Mouse (Mus musculus): ENCODE results near the gene Ly6g5c.

Ly6g5c gene

DNA sequence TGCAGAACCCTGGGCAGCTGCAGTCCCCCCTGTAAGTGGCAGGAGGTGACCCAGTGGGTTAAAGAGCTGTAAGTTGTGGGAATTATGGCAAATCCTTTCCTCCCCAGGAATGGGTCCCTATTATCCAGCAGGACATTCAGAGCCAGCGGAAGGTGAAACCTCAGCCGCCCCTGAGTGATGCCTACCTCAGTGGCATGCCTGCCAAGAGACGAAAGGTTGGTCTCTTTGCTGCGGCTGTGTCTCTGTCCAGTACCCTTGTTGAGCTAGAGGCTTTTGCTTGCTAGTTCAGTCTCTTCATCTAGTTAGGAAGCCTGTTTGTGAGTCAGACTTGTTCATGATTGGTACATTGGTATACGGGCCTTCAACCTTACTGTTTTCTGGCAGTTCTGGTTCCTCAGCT lies 38.1 kb downstream of the Ly6g5c start:
- DNase-seq (ENCODE audit: low spot score), result no peak

DNA sequence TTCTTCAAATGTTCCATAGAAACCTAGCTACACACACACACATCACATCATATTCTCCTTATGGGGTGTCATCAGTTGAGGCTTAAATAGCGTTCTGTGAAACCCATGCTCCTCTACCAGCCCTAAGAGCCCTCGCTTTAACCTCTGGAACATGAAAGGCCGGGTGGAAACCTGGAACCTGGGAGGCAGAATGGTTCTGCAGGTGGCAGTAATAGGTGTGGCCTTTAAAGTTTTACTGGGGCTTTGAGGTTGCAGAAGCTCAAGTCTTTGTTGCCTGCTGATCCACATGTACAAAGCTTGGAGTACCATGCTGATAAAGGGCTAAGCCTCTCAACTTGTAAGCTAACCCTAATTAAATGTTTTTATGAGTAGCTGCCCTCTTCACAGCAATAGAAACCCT lies 39.3 kb downstream of the Ly6g5c start:
- no peak for DNase-seq (ENCODE audit: low spot score)

DNA sequence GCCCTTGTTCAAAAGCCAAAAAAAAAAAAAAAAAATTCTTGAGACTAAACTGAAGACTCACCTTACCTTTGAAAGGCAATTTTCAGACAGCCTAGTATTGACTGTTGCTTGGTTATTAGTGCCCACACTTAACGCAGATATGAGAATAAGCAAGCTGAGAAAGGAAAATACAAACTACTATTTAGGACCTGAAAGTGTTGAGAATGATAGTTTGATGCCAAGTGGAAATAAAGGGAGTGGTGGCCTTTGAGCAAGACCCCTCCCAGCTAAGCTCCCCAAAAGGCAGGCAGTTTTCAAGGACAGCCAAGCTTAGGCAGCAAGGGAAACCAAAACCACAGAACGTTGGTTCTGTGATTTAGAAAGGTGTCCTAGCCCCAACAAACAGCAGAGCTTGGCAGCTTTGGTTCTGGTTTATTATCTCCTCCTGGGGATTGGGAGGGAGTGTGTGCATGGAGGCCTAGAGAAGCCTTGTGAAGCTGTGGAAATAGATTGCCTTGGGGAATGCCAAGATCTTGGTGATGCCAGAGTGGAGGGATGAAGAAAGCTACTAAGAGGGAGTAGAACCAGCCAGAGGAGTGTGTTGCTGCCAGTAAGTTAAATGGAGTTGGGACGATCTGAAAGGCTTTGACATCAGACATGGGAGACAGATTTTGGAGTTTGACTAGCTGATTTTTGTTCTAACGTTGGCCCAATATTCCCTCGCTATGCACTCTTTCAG lies 40.0 kb downstream of the Ly6g5c start:
- no peak for DNase-seq (ENCODE audit: low spot score)

DNA sequence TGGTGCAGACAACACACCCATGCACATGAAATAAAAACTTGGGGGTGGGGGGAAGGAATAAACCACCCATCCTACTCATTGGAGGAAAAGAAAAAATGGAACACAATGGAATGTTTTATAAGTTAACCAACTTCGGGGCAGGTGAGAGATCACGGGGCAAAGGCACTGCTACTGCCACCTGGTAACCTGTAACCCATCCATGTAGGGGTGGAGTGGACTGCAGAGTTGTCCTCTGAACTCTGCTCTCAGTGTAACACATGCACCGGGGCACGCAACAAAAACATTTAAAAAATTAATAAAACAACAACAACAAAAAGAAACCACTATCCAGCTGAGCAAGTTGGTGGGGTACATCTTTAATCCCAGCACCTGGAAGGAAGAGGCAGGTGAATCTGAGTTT lies 44.0 kb downstream of the Ly6g5c start:
- DNase-seq (ENCODE audit: low spot score), result no peak

DNA sequence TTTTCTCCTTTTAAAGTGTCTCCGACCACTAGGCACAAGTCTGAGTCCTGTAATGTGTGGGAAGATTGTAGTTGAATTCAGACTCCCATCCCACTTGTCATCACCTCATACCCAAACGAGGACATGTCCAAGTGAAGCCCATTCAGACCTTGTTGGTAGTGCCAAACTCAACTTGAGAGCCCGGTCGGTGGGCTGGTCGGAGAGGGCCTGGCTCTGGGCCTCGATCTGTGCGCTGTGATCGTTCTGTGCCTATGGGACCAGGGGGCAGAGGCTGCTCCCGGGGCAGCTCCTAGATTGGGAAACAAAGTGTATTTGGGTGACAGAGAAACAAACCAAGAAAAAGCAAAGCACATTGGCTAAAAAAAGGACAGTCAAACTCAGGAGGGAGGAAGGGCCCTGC lies 45.0 kb downstream of the Ly6g5c start:
- no peak for DNase-seq (ENCODE audit: low spot score)

DNA sequence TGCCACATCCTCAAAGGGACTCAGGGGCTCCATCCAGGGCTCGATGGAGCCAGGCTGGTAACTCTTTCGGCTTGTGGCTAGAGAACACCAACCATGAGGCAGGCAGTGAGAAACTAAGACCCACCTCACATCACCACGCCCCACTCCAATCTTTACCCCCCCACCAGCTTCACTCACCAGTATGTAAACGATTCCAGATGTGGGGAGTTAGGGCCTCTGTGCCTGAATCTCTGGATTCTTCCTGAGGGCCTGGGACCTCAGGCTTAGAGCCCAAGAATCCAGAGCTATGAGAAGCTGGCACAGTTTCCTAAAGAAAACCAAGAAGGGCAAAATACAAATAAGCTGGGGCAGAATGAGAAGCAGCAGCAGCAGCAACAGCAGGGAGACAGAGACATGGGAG lies 45.9 kb downstream of the Ly6g5c start:
- no peak for DNase-seq (ENCODE audit: low spot score)

DNA sequence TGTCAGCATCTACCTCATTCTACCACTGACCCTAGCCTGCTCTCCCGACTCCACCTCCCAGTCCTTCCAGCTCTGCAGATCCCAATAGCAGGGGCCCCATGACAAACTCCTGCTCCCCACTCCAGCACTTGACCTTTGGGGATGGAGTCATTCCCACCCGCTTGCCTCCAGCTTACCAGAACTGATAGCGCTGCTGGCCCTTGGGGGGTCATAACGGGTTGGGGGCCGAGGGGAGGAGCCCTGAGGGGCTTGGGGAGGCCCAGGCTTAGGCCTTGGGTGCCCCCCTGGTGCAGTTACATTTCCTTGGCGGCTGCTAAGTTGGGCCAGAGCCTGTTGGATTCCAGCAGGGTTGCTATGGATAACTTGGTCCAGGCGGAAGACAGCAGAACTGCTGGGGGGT lies 46.5 kb downstream of the Ly6g5c start:
- no peak for DNase-seq (ENCODE audit: low spot score)

DNA sequence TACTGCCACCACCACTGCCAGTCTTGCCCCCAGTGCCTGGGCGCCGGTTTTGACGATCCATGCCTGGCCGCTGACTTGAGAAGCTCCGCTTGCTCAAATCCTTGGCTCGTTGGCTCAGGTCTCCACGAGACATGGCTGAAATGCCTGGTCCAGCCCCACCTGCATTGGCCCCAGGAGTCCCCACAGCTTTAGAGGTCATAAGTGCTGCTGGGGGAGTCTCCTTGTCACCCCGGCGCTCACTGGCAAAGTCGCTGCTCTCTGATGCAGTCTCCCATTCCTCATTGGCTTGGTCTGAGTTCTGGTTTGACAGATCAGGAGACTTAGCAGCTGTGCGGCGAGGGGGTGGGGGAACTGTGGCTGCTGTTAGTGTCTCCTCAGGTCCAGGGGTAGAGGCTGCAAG lies 47.4 kb downstream of the Ly6g5c start:
- DNase-seq (ENCODE audit: low spot score), result no peak

DNA sequence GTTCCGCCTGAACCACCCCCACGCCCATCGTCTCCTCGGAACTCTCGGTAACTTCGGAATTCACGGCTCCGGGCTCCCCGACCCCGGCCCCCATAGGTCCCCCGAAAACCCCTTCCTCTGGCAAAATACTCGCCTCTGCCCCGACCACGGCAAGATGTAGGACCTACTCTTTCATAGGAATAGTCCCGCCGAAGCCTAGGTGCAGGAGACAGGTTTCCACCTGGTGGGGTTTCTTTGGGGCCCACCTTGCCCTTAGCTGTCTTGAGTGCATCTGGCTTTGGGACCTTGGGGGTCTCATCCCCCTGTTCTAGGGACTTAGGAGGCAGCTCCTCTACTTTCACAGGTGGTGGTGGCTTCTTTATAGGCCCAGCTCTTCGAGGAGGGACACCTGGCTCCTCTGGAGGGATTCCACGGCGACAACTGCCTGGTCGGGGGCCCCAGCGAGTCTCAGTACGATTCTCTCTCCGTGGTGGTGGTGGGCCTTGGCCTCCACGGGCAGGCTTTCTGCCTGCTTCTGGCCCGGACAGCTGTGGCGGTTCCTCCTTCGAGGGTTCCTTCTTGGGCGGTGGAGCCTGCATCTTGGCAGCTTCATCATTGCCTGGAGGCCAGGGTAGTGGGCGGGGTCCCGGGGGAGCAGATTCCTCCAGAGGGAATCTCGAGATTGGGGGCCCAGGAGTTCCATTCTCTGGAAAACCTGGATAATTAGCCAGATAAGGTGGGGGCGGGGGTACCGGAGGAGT lies 48.6 kb downstream of the Ly6g5c start:
- no peak for DNase-seq (ENCODE audit: low spot score)

DNA sequence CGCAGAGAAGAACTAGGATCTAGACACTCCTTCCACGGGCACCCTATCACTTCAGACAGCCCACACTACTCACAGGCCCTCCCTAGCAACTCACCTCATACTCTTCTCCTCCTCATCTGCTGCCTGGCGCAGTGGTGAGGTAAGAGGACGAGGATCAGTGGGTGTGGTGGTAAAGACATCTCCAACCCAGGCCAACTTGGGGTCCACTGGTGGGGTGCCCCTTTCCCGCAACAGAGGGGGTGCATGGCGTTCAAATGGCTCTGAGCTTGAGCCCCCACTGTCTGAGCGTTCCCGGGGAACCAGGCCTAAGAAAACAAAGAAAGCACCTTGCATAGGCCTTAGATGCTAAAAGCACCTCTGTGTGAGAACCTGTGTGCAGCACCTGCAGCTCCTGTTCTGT lies 49.2 kb downstream of the Ly6g5c start:
- no peak for DNase-seq (ENCODE audit: low spot score)

DNA sequence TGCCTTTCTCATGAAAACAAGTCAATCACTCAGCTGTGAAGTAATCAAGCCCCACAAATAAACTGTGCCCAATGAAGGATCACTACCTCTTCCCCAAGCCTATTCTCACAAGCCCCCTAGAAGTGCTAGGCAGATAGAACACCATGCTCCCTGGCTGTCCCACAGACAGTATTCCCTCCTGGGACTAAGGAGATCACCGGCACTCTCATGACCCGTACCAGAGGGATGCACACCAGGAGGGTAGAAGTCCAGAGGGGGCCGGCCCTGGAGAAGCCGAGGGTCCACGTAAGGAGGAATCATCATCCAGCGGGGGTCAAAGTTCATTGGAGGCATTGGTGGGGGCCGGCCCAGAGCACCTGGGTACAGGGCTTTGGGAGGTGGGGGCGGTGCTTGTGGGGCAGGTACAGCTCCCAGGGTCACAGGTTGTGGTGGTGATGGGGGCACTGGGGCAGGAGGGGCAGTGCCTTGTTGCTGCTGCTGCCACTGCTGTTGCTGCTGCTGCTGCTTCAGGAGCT lies 49.6 kb downstream of the Ly6g5c start:
- no peak for DNase-seq (ENCODE audit: low spot score)

DNA sequence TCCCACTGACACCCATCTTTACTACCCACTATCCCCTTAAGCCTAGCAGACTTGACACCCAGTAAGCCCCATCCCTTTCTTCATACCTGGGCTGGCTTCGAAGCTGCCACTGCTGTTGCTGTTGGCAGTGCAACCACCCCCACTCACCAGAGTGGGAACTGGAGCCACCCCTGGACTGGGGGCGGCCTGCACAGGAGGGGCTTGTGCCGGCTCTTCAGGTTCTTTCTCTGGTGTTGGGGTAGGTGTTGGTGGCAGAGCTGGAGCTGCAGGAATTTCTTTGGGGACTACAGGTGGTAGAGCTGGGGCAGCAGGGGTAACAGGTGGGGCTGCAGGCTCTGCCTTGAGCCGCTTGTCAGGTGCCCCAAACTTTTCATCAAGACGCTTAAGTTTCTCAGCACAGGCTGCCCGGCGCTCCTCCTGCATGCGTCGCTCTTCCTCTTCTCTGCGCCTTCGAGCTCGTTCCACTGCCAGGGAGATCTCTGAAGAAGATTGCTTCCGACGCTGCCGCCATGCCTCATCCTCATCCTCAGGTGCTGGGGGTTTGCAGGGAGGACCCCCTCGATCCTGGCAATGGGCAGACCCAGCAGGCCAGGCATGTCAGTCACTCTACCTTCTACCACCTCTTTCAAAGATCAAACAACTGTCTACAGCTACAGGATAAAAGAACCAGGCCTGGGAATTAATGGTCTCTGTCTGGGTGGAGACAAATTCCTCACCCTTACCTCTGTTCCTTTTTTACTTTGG lies 50.9 kb downstream of the Ly6g5c start:
- DNase-seq (ENCODE audit: low spot score), result no peak

DNA sequence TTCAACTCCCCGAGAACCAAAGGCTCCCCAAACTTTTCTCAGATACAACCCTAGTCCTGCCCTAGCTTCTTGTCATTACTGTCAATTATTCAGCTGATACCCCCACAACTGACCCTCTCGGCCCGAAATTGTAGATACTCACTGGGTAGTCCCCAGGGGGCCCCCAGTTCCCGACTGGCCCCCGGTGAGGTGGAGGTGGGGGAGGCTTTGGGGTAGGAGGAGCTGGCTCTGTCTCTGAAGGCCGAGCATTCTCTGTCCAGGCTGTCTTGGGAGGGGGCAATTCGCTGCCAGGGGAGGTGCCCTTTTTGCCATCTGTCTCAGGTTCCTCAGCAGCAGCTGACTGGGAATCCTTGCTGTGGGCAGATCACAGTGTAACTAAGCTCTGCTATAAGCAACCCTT lies 51.6 kb downstream of the Ly6g5c start:
- DNase-seq (ENCODE audit: low spot score), result no peak

DNA sequence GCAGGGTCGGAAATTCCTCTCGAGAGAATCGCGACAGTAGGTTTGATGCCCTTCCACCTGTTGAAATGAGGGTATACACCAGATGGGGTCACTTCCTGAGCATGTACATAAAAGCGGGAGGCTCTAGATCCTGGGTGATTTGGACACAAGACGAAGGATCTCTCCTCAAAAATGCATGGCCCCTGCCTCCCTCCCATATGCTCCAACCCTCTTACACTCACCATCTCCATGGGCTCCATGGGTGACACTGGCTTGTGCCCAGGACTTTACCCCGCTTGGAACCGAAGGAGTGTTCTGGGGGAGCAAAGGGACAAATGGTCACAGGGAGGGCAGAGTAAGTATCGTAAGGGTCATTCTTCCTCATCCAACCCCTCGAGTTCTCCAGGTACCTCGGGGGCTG lies 53.3 kb downstream of the Ly6g5c start:
- DNase-seq (ENCODE audit: low spot score), result no peak
